Mouse (Mus musculus) liver, embryonic 11.5 days (tissue): ENCODE results near the gene Prpf6. TPM values are rescaled to one million over a fixed set of nuclear protein-coding genes. Genes with fewer than 3 reads are reported as not detected.

ENCODE experiments used
- ATAC-seq: fragments of 200-750 bp; cut with Nextera tagmentation; replicated peaks from 2 replicates; pipeline ENCODE4 v1.8.0; 2017; ENCODE audit warnings: moderate number of reproducible peaks, mild to moderate bottlenecking, moderate TSS enrichment, moderate library complexity; ENCODE audit not compliant: low FRiP score
- DNase-seq: peaks from one replicate; pipeline ENCODE4 v3.0.0-alpha.2; 2017; ENCODE audit warnings: low spot score
- H3K27ac ChIP-seq: fragments of 300-500 bp; sonication (generic); 2 replicates; pipeline ENCODE4 v1.5.1; 2014; ENCODE audit warnings: mild to moderate bottlenecking, low read depth, low read length, control low read depth
- H3K27me3 ChIP-seq: fragments of 300-500 bp; sonication (generic); replicated peaks from 2 replicates; pipeline ENCODE4 v1.6.1; 2014; ENCODE audit warnings: low read length, mixed read lengths; ENCODE audit not compliant: control insufficient read depth, insufficient read depth
- H3K36me3 ChIP-seq: fragments of 300-500 bp; sonication (generic); 2 replicates; pipeline ENCODE4 v1.6.1; 2014; ENCODE audit warnings: mild to moderate bottlenecking, low read length, moderate library complexity, mixed read lengths; ENCODE audit not compliant: control insufficient read depth, insufficient read depth
- H3K4me1 ChIP-seq: fragments of 300-500 bp; sonication (generic); replicated peaks from 2 replicates; pipeline ENCODE4 v1.6.1; 2014; ENCODE audit warnings: low read length, mixed read lengths; ENCODE audit not compliant: control insufficient read depth, insufficient read depth
- H3K4me2 ChIP-seq: fragments of 300-500 bp; sonication (generic); 2 replicates; pipeline ENCODE4 v1.6.1; 2014; ENCODE audit warnings: mild to moderate bottlenecking, control low read depth, moderate library complexity
- H3K4me3 ChIP-seq: fragments of 300-500 bp; sonication (generic); 2 replicates; pipeline ENCODE4 v1.5.1; 2014; ENCODE audit warnings: low read depth, low read length, control low read depth
- H3K9ac ChIP-seq: fragments of 300-500 bp; sonication (generic); 2 replicates; pipeline ENCODE4 v1.6.1; 2014; ENCODE audit warnings: low read depth, low read length, control low read depth
- H3K9me3 ChIP-seq: fragments of 300-500 bp; sonication (generic); 2 replicates; pipeline ENCODE4 v1.6.1; 2016; ENCODE audit warnings: low read length, inconsistent platforms, mixed read lengths; ENCODE audit not compliant: control insufficient read depth
- WGBS: fragments of 180-500 bp; shearing (Covaris S2); extraction: QIAGEN DNeasy Blood & Tissue Kit; methylation state at CpG from one replicate; pipeline ENCODE4 v1.1.7; 2014; 5-methylcytosine and 5-hydroxymethylcytosine counted together
- polyA plus RNA-seq: library from polyadenylated mRNA; unstranded; fragments of >200 nt; fragmentation: Nextera tagmentation; extraction: Ambion mirVana; gene quantifications from 2 replicates; pipeline ENCODE4 v1.2.1, GENCODE M21; 2014

The Prpf6 gene
- polyA plus RNA-seq: 63.0 and 68.5 TPM in 2 replicates

DNA sequence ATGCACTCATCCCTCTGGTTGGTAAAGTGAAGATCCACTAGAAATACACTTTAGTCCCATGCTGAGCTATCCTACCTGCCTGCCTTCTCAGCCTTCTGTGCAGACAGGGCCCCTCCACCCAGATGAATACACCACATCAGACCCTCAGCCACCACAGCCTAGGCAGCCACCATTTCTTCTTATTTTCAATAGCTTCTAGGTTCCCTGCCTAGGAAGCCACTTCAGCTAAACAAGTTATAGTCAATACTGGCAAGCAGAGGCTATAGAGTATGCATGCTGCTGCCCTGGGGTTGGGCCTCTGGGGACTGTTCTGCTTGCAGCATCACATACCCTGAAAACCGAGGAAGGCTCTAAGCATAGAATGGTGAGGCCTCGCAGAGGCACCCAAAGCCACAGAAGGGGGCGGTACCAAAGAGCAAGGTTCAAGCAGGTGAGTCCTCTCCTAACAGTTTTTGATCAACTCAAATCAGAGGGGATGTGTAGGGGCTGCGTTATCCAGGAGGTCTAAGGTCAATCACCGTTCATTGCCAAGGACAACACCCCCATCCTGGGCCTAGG lies at the start of gene Prpf6:
Prpf6 (plus strand) TSS at position 341 of the 558 bp plus-strand sequence.
- Histone ChIP-seq H3K27me3 (no peaks in the 10 kb centered on the region), H3K4me3 (peak within 1 kb of the TSS; percentile 68), H3K4me1 (peaks cover 24% of the 10 kb centered on the region), H3K27ac (peak within 1 kb of the TSS; percentile 61), H3K9ac (peak within 1 kb of the TSS; percentile 94), H3K36me3 (peaks cover 28% of the 10 kb centered on the region), H3K9me3 (no peaks in the 10 kb centered on the region), H3K4me2 (peak within 1 kb of the TSS; percentile 96)
- peak; percentile 35 for ATAC-seq
- 7% methylated on average over 5 of the region's 5 CpGs for WGBS
- DNase-seq: peak; percentile 40

DNA sequence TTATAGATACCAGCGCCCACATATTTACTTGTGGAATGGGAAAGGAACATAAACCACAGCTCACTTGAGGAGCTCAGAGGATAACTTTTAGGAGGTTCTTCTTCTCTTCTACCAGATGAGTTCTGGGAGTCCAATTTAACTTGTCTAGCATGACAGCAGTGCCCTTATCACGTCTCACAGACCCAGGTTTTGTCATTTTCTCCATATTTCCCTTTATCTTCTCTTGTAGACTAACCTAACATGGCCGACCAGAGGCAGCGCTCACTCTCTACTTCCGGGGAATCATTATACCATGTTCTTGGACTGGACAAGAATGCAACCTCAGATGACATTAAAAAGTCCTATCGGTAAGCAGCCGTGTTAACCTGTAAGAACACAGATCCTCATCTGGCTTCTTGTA lies 45.5 kb upstream of the Prpf6 start:
- H3K4me3 ChIP-seq: no peak overlapping the region
- H3K4me1 ChIP-seq: peaks cover 19% of the 10 kb centered on the region
- no peak overlapping the region for H3K9ac ChIP-seq
- DNase-seq (no peak), ATAC-seq (peak; percentile 82)
- peak overlapping the region; percentile 26 for H3K4me2 ChIP-seq
- peaks cover 39% of the 10 kb centered on the region for H3K36me3 ChIP-seq
- 62% methylated on average over 7 of the region's 7 CpGs for WGBS
- no peaks in the 10 kb centered on the region for H3K9me3 ChIP-seq
- H3K27ac ChIP-seq: peak overlapping the region; percentile 64; the same call in 1 of the 2 replicates
- H3K27me3 ChIP-seq: no peaks in the 10 kb centered on the region

GRCm38 (mm10) chr2:181548227-181548626 lies 43.4 kb upstream of the Prpf6 start:
- Histone ChIP-seq H3K9me3 (no peaks in the 10 kb centered on the region), H3K27ac (no peak overlapping the region), H3K4me2 (no peak overlapping the region), H3K4me1 (peaks cover 19% of the 10 kb centered on the region), H3K4me3 (no peak overlapping the region), H3K9ac (no peak overlapping the region), H3K36me3 (peaks cover 45% of the 10 kb centered on the region), H3K27me3 (no peaks in the 10 kb centered on the region)
- WGBS: 68% methylated on average over 1 of the region's 1 CpGs
- no peak for DNase-seq
- no peak for ATAC-seq

- Histone ChIP-seq H3K27me3 (no peaks in the 10 kb centered on the region), H3K4me3 (no peak overlapping the region), H3K4me2 (no peak overlapping the region), H3K36me3 (peaks cover 45% of the 10 kb centered on the region), H3K9me3 (no peaks in the 10 kb centered on the region), H3K27ac (no peak overlapping the region), H3K9ac (no peak overlapping the region), H3K4me1 (peaks cover 19% of the 10 kb centered on the region)
- ATAC-seq (no peak), DNase-seq (no peak)
- 87% methylated on average over 5 of the region's 5 CpGs for whole genome bisulfite sequencing
These were observed 43.0 kb upstream of the Prpf6 start for GRCm38 (mm10) chr2:181548682-181549081.

- Histone ChIP-seq H3K9ac (no peak overlapping the region), H3K36me3 (peaks cover 40% of the 10 kb centered on the region), H3K9me3 (no peaks in the 10 kb centered on the region), H3K4me1 (peaks cover 16% of the 10 kb centered on the region), H3K4me2 (no peak overlapping the region), H3K4me3 (no peak overlapping the region), H3K27ac (no peak overlapping the region), H3K27me3 (no peaks in the 10 kb centered on the region)
- ATAC-seq: no peak
- no peak for DNase-seq
- 88% methylated on average over 2 of the region's 2 CpGs for WGBS
These were observed 41.4 kb upstream of the Prpf6 start for GRCm38 (mm10) chr2:181550233-181550632.

- H3K36me3 ChIP-seq: peaks cover 26% of the 10 kb centered on the region
- no peak overlapping the region for H3K4me3 ChIP-seq
- DNase-seq (no peak), ATAC-seq (no peak)
- no peaks in the 10 kb centered on the region for H3K27me3 ChIP-seq
- H3K4me1 ChIP-seq: no peaks in the 10 kb centered on the region
- H3K27ac ChIP-seq: no peak overlapping the region
- no peaks in the 10 kb centered on the region for H3K9me3 ChIP-seq
- no peak overlapping the region for H3K9ac ChIP-seq
- no peak overlapping the region for H3K4me2 ChIP-seq
These were observed 37.9 kb upstream of the Prpf6 start for GRCm38 (mm10) chr2:181553772-181554171.

- 82% methylated on average over 3 of the region's 3 CpGs for WGBS
- Histone ChIP-seq H3K4me1 (peaks cover 14% of the 10 kb centered on the region), H3K27me3 (no peaks in the 10 kb centered on the region), H3K4me2 (no peak overlapping the region), H3K9me3 (no peaks in the 10 kb centered on the region), H3K4me3 (no peak overlapping the region), H3K27ac (no peak overlapping the region), H3K9ac (no peak overlapping the region), H3K36me3 (no peaks in the 10 kb centered on the region)
- DNase-seq (peak; percentile 23), ATAC-seq (no peak)
These were observed 24.3 kb upstream of the Prpf6 start for GRCm38 (mm10) chr2:181567338-181567737.

GRCm38 (mm10) chr2:181568272-181569008 lies 23.2 kb upstream of the Prpf6 start:
- peaks cover 14% of the 10 kb centered on the region for H3K4me1 ChIP-seq
- H3K27ac ChIP-seq: peak overlapping the region; percentile 52
- peak; percentile 38 for DNase-seq
- peak overlapping the region; percentile 37 for H3K4me2 ChIP-seq
- H3K9me3 ChIP-seq: no peaks in the 10 kb centered on the region
- H3K4me3 ChIP-seq: no peak overlapping the region
- no peaks in the 10 kb centered on the region for H3K27me3 ChIP-seq
- peak; percentile 85 for ATAC-seq
- 52% methylated on average over 7 of the region's 7 CpGs for WGBS
- peak overlapping the region; percentile 30; the same call in 1 of the 2 replicates for H3K9ac ChIP-seq
- peaks cover 5% of the 10 kb centered on the region for H3K36me3 ChIP-seq

DNA sequence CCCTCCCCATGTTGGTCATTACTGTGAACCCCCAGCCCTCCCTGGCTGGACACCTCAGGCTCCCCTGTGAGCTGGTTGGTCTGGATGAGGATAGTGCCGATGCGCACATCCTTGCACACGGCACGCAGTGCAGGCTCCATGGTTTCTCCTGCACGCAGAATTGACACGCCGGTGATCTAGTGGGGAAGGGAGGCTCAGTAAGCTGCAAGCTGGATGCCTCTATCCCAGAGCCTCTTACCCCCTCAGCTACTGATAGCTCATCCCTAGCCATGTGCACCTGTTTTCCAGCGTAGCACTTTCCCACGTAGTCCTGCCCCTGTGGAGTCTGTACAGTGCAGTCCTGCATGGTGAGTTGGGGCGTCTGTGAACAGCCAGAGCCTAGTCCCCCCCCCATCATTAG lies 21.8 kb upstream of the Prpf6 start:
- DNase-seq (peak; percentile 25), ATAC-seq (no peak)
- H3K4me1 ChIP-seq: peaks cover 18% of the 10 kb centered on the region
- 90% methylated on average over 10 of the region's 10 CpGs for WGBS
- H3K9me3 ChIP-seq: no peaks in the 10 kb centered on the region
- H3K36me3 ChIP-seq: peaks cover 5% of the 10 kb centered on the region
- H3K4me3 ChIP-seq: no peak overlapping the region
- H3K4me2 ChIP-seq: no peak overlapping the region
- H3K27me3 ChIP-seq: no peaks in the 10 kb centered on the region
- no peak overlapping the region for H3K27ac ChIP-seq
- H3K9ac ChIP-seq: no peak overlapping the region
